20 mouse cellular contexts compared by ENCODE assay signal in the genomic region with DNA sequence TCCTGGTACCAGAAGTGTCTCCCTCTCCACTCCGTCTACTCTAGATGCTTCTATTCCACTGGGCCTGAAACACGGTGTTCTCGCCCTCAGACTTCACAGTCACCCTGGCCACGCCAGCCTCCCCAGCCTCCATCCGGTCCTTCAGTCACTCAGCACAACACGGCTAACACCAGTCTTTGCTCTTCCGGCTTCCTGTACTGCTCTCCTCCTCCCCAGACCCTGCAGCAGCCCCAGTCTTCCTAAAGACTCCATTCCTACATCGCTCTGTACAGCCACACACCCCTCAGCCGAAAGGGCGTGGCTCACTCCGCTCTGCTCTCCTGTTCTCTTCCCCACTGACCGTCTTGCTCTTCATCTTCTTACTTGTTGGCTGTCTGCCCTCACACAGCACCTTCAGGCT. TPM values are rescaled to one million over a fixed set of nuclear protein-coding genes. Genes with fewer than 3 reads are reported as not detected.
DNase-seq lines count a peak whose midpoint lies in the region; ATAC-seq lines count a peak whose summit lies in the region.
"Had no signal": no experiment of that assay in that cellular context is flagged by ENCODE, and none has a peak within 500 bp of the region (broad histone marks: within the 10 kb centered on the region; RNA-seq: fewer than 3 reads in every experiment).

No protein-coding gene starts in this region.

- no peaks in the 10 kb centered on the region; the same call in 1 of the 2 replicates for H3K27me3 ChIP-seq in hindbrain, embryonic 12.5 days
- no peaks in the 10 kb centered on the region for H3K27me3 ChIP-seq in hindbrain, embryonic 14.5 days (ENCODE audit: control insufficient read depth, insufficient read depth, low read length)
- H3K27me3 ChIP-seq in kidney, embryonic 14.5 days (ENCODE audit: control insufficient read depth, insufficient read depth, low read length): no peaks in the 10 kb centered on the region
- H3K27me3 ChIP-seq: neural tube, embryonic 12.5 days had no signal

- no peak for ATAC-seq in hindbrain, embryonic 12.5 days (ENCODE audit: low FRiP score)
- ATAC-seq in hindbrain, embryonic 14.5 days (ENCODE audit: low FRiP score): no peak
- ATAC-seq in megakaryocyte progenitor cell, adult 5-6 weeks (replicated peaks; ENCODE audit: poor library complexity): 0 out of 2 replicates have a peak, but pooled peaks have one; percentile 17
- no peak for ATAC-seq in kidney, embryonic 14.5 days (ENCODE audit: low FRiP score, low TSS enrichment)
- ATAC-seq: forebrain, embryonic 16.5 days had no signal

- no peak for DNase-seq in hindbrain, embryonic 14.5 days (ENCODE audit: low spot score)
- peak; percentile 62 for DNase-seq in CD4-positive helper T cell, adult 2 months (ENCODE audit: low read depth, low spot score)
- peak; percentile 49 for DNase-seq in R1 (ENCODE audit: low read depth, low spot score)
- DNase-seq in layer of hippocampus, adult 8-10 months (ENCODE audit: low spot score in 2 of 2): no peak
- DNase-seq in ovary, postnatal 10 days (ENCODE audit: low spot score): no peak
- DNase-seq: adrenal gland, postnatal 10 days; cerebellum, adult 11-12 months; cerebellum, postnatal 25 days; heart, postnatal 4 days; kidney, adult 11 months; kidney, postnatal 14 days; layer of hippocampus, adult 9-11 months; lung, postnatal 10 days; midbrain, embryonic 14.5 days; right cerebral cortex, postnatal 25 days had no signal

- no peaks in the 10 kb centered on the region for H3K36me3 ChIP-seq in hindbrain, embryonic 12.5 days
- no peaks in the 10 kb centered on the region for H3K36me3 ChIP-seq in hindbrain, embryonic 14.5 days (replicated peaks; ENCODE audit: control insufficient read depth, insufficient read depth)
- H3K36me3 ChIP-seq in kidney, embryonic 14.5 days (ENCODE audit: control insufficient read depth, insufficient read depth, low read length): no peaks in the 10 kb centered on the region
- H3K36me3 ChIP-seq: neural tube, embryonic 12.5 days had no signal

- no peak overlapping the region for H3K9ac ChIP-seq in hindbrain, embryonic 12.5 days
- no peak overlapping the region for H3K9ac ChIP-seq in hindbrain, embryonic 14.5 days
- H3K9ac ChIP-seq in kidney, embryonic 14.5 days (ENCODE audit: low read depth, low read length): no peak overlapping the region
- H3K9ac ChIP-seq: neural tube, embryonic 12.5 days had no signal

- H3K4me3 ChIP-seq in hindbrain, embryonic 12.5 days: no peak overlapping the region
- no peak overlapping the region for H3K4me3 ChIP-seq in hindbrain, embryonic 14.5 days (replicated peaks; ENCODE audit: low read length)
- no peak overlapping the region for H3K4me3 ChIP-seq in kidney, embryonic 14.5 days (ENCODE audit: low read length)
- H3K4me3 ChIP-seq: neural tube, embryonic 12.5 days had no signal

- H3K9me3 ChIP-seq in hindbrain, embryonic 12.5 days (replicated peaks): no peaks in the 10 kb centered on the region
- no peaks in the 10 kb centered on the region for H3K9me3 ChIP-seq in hindbrain, embryonic 14.5 days (ENCODE audit: control insufficient read depth, low read length)
- no peaks in the 10 kb centered on the region for H3K9me3 ChIP-seq in kidney, embryonic 14.5 days (ENCODE audit: control insufficient read depth, low read length)
- H3K9me3 ChIP-seq: neural tube, embryonic 12.5 days had no signal

- WGBS in hindbrain, embryonic 12.5 days: 86% methylated on average over 12 of the region's 12 CpGs
- WGBS in hindbrain, embryonic 14.5 days: 82% methylated on average over 12 of the region's 12 CpGs
- whole genome bisulfite sequencing in kidney, embryonic 14.5 days: 88% methylated on average over 12 of the region's 12 CpGs

- H3K4me1 ChIP-seq in hindbrain, embryonic 12.5 days: peaks cover 80% of the 10 kb centered on the region
- peaks cover 52% of the 10 kb centered on the region for H3K4me1 ChIP-seq in hindbrain, embryonic 14.5 days (replicated peaks; ENCODE audit: control insufficient read depth, insufficient read depth, low read length)
- peaks cover 20% of the 10 kb centered on the region for H3K4me1 ChIP-seq in kidney, embryonic 14.5 days (ENCODE audit: control insufficient read depth, insufficient read depth, low read length)

- no peak overlapping the region for H3K4me2 ChIP-seq in hindbrain, embryonic 12.5 days (replicated peaks)
- H3K4me2 ChIP-seq in hindbrain, embryonic 14.5 days (replicated peaks): no peak overlapping the region
- H3K4me2 ChIP-seq in kidney, embryonic 14.5 days (replicated peaks; ENCODE audit: low read depth, low read length): no peak overlapping the region

- 0 out of 2 replicates have a peak overlapping the region, but pooled peaks have one; percentile 9 for H3K27ac ChIP-seq in hindbrain, embryonic 12.5 days
- no peak overlapping the region for H3K27ac ChIP-seq in hindbrain, embryonic 14.5 days
- H3K27ac ChIP-seq in kidney, embryonic 14.5 days (ENCODE audit: low read depth, low read length): no peak overlapping the region
- H3K27ac ChIP-seq: neural tube, embryonic 12.5 days had no signal

RNA-seq across cellular contexts. Expression of gene Prex1, which starts 39.7 kb away (rescaled TPM):
- 40.8 and 43.8 TPM in 2 replicates for polyA plus RNA-seq in hindbrain, embryonic 12.5 days (2016; fragmentation: Nextera tagmentation; extraction: Ambion mirVana)
- 27.3 and 28.8 TPM in 2 replicates for polyA plus RNA-seq in hindbrain, embryonic 14.5 days (2014; fragmentation: Nextera tagmentation; extraction: Ambion mirVana)
- 18.9 and 22.3 TPM in 2 replicates for total RNA-seq in megakaryocyte progenitor cell, adult 5-6 weeks (2015)
- total RNA-seq in megakaryocyte progenitor cell, adult 5-6 weeks (2017): 16.4 and 18.2 TPM in 2 replicates
- total RNA-seq in layer of hippocampus, adult 8-10 months (2022): 10 to 100 TPM; 67.2 to 81.3 (median 74.2) TPM
- polyA plus RNA-seq in kidney, embryonic 14.5 days (2014; fragmentation: Nextera tagmentation; extraction: Ambion mirVana): 12.9 and 16.9 TPM in 2 replicates

Comparison
In these comparisons a context has a peak if more than half of its experiments do, and no peak if none do; other contexts are left out.
1. DNase-seq: peak in CD4-positive helper T cell, adult 2 months (single experiment) and R1 (single experiment); none in hindbrain, embryonic 14.5 days (single experiment), layer of hippocampus, adult 8-10 months (0 of 2) and ovary, postnatal 10 days (single experiment).